Mouse (Mus musculus) E14TG2a.4 (cell line): ENCODE results near the gene Izumo2.

Experiments used
- H3K27me3 ChIP-seq: 2 replicates; pipeline ENCODE4 v1.6.1; 2014; ENCODE audit warnings: low read length, control low read depth; ENCODE audit not compliant: insufficient read depth
- H3K36me3 ChIP-seq: 2 replicates; pipeline ENCODE4 v1.6.1; 2014; ENCODE audit warnings: low read length, control low read depth; ENCODE audit not compliant: insufficient read depth
- H3K4me1 ChIP-seq: replicated peaks from 2 replicates; pipeline ENCODE4 v1.6.1; 2014; ENCODE audit warnings: low read depth, low read length, control low read depth
- H3K4me3 ChIP-seq: replicated peaks from 2 replicates; pipeline ENCODE4 v1.5.1; 2014; ENCODE audit warnings: mild to moderate bottlenecking, low read length
- H3K9me3 ChIP-seq: 2 replicates; pipeline ENCODE4 v1.6.1; 2014; ENCODE audit warnings: low read length, control low read depth
- CTCF ChIP-seq: conservative IDR thresholded peaks from 2 replicates; pipeline ENCODE4 v1.5.1; 2014; ENCODE audit warnings: low read length
- NANOG ChIP-seq: IDR thresholded peaks from 2 replicates; pipeline ENCODE4 v1.6.1; 2014; ENCODE audit warnings: borderline replicate concordance, low read length, mixed read lengths
- POU5F1 ChIP-seq: IDR thresholded peaks from 2 replicates; pipeline ENCODE4 v1.6.1; 2014; ENCODE audit warnings: low read length, borderline replicate concordance

Izumo2 gene

DNA sequence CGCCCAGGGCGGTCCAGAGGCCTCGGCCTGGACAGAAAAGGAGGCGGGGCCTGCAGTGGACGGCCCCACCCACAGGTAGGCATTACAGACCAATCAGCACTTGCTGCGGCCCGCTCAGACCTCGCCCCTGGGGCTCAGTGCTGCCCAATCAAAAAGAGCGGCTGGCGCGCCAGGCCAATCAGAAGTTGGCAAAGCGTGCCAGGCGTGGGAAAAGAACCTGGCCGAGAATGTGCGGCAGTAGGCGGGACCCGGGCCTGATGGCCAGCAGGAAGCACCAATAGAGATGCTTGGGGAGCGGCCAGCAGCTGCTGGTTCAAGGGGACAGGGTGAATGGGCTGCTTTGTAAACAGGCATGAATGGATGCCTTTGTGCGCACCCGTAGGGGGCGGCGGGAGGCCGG, 37.7 kb upstream of the Izumo2 start, which contains the start of gene Myh14:
TSS of gene Myh14 (minus strand) at position 41 of the 400 bp plus-strand sequence.
- TF ChIP-seq POU5F1 (no peak), CTCF (no peak), NANOG (no peak)

DNA sequence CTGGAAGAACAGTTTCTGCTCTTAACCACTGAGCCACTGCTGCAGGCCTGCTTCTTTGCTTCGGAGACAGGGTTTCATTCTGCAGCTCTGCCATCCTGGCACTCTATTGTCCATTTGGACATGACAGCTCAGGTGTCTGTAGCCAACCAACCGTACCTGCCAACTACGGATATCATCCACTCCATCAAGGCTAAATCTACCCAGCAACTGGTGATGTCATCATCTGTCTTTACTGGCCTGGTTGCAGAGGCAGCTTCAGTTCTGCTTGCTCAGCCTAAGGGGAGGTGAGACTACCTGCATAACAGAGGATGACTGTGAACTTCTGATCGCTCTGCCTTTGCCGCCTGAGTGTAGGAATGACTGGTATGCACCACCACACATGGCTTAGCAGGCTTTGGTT, 36.3 kb upstream of the Izumo2 start:
- Histone ChIP-seq H3K4me3 (no peak overlapping the region), H3K36me3 (no peaks in the 10 kb centered on the region), H3K27me3 (no peaks in the 10 kb centered on the region), H3K9me3 (no peaks in the 10 kb centered on the region), H3K4me1 (peaks cover 41% of the 10 kb centered on the region)
- TF ChIP-seq POU5F1, result no peak
- TF ChIP-seq NANOG, result no peak
- no peak for TF ChIP-seq CTCF

More for the DNA sequence above, 37.7 kb upstream of the Izumo2 start, which contains the start of gene Myh14:
- Histone ChIP-seq H3K27me3 (no peaks in the 10 kb centered on the region), H3K4me1 (peaks cover 41% of the 10 kb centered on the region), H3K4me3 (peak within 1 kb of the TSS; percentile 68), H3K9me3 (no peaks in the 10 kb centered on the region), H3K36me3 (no peaks in the 10 kb centered on the region)

DNA sequence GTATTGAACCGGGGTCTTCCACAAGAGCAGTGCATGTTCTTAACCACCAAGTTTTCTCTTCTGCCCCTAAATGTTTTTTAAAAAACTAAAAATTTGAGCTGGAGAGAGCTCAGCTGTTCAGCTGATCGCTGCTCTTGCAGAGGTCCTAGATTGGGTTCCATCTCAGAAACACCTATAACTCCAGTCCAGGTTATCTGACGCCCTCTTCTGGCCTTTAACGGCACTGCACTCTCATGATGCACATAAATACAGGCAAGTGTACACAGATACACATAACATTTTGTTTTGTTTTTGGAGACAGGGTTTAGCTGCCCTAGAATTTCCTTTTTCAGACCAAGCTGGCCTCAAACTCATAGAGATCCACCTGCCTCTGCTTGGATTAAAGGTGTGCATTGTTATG, 34.0 kb upstream of the Izumo2 start:
- no peaks in the 10 kb centered on the region for H3K9me3 ChIP-seq
- no peak overlapping the region for H3K4me3 ChIP-seq
- peaks cover 23% of the 10 kb centered on the region for H3K4me1 ChIP-seq
- no peaks in the 10 kb centered on the region for H3K36me3 ChIP-seq
- H3K27me3 ChIP-seq, result peaks cover 3% of the 10 kb centered on the region; the same call in 1 of the 2 replicates
- TF ChIP-seq CTCF (peak; percentile 61), POU5F1 (no peak)

DNA sequence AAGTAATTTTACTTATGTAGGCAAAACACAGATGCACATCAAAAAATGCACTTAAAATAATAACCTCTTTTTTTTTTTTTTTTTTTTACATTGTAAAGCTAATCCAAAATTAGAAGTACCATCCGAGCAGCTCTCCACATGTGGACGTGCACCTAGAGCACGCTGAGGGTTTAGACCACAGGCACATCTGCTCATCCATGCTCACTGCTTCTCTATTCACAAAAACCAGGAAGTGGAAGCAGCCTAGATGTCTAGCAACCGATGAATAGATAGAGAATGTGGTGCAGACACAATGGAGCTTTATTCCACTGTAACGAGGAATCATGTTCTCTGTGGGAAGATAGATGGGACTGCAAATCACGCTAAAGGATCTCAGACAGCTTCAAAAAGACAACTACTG, 33.4 kb upstream of the Izumo2 start:
- Histone ChIP-seq H3K9me3 (no peaks in the 10 kb centered on the region), H3K27me3 (peaks cover 3% of the 10 kb centered on the region; the same call in 1 of the 2 replicates), H3K36me3 (no peaks in the 10 kb centered on the region), H3K4me1 (peaks cover 23% of the 10 kb centered on the region), H3K4me3 (no peak overlapping the region)
- no peak for TF ChIP-seq NANOG
- TF ChIP-seq CTCF, result no peak
- no peak for TF ChIP-seq POU5F1

DNA sequence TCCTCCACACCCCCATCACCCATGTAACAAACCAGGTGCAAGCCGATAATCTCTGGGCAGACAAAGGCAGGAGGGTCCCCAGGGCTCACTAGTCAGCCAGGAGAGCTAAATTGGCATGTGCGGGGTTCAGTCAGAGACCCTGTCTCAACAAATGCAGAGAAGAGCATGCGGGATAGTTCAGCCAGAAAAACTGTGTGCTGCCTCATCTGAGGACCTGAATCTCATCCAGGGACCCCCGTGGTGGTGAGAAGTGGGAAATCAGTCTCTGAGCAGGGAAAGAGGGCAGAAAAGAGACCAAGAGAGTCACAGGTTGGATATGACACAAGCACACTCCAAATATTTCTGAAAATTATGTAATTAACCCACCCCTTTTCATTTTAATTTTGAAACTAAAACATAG, 32.4 kb upstream of the Izumo2 start:
- H3K27me3 ChIP-seq, result peaks cover 3% of the 10 kb centered on the region; the same call in 1 of the 2 replicates
- TF ChIP-seq NANOG (no peak), POU5F1 (no peak), CTCF (no peak)
- no peaks in the 10 kb centered on the region for H3K36me3 ChIP-seq
- H3K9me3 ChIP-seq, result no peaks in the 10 kb centered on the region
- no peak overlapping the region for H3K4me3 ChIP-seq
- peaks cover 14% of the 10 kb centered on the region for H3K4me1 ChIP-seq

DNA sequence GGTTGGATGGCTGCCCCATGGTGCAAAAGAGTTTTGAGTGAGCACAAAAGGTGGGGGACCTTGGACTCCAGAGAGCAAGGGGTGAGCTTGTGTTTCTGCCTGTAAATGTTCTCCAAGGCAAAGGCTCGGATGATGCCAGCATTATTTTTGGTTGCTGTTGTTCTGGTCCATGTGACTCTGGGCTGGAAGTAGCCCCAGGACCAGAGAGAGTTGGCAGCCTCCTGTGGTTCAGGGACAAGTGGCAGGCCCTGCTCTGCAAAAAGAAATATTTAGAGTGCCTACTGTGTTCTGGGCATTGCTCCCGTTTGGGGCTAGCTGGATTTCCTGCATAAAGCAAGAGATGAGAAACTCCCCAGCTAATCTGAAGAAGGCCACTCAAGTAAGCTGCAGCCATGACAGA, 31.9 kb upstream of the Izumo2 start:
- H3K4me1 ChIP-seq, result peaks cover 10% of the 10 kb centered on the region
- no peak for TF ChIP-seq CTCF
- TF ChIP-seq POU5F1, result no peak
- TF ChIP-seq NANOG, result no peak
- H3K27me3 ChIP-seq, result peaks cover 3% of the 10 kb centered on the region; the same call in 1 of the 2 replicates
- no peaks in the 10 kb centered on the region for H3K36me3 ChIP-seq
- H3K4me3 ChIP-seq, result no peak overlapping the region
- H3K9me3 ChIP-seq, result no peaks in the 10 kb centered on the region

DNA sequence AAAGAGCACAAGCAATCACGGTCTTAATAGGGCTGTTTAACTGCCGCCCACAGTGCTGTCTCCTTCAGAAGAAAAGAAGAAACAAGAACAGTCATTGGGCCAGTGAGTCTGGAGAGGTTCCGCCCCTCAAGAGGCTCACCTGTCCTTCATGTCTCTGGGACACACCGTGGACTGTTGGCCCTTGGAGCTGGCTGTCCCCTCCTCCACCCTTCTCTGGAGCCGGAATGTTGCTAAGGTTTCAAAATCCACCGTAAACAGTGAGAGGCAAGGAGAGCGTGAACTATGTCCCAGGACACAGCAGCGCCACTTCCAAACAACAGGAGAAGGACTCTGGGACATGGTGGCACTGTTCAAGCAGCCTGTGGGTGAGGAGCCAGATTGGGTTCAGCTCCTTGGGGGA, 24.9 kb upstream of the Izumo2 start:
- no peaks in the 10 kb centered on the region; the same call in 1 of the 2 replicates for H3K27me3 ChIP-seq
- no peak overlapping the region for H3K4me3 ChIP-seq
- H3K36me3 ChIP-seq, result no peaks in the 10 kb centered on the region
- peaks cover 23% of the 10 kb centered on the region for H3K4me1 ChIP-seq
- TF ChIP-seq POU5F1 (no peak), NANOG (no peak)
- H3K9me3 ChIP-seq, result no peaks in the 10 kb centered on the region

DNA sequence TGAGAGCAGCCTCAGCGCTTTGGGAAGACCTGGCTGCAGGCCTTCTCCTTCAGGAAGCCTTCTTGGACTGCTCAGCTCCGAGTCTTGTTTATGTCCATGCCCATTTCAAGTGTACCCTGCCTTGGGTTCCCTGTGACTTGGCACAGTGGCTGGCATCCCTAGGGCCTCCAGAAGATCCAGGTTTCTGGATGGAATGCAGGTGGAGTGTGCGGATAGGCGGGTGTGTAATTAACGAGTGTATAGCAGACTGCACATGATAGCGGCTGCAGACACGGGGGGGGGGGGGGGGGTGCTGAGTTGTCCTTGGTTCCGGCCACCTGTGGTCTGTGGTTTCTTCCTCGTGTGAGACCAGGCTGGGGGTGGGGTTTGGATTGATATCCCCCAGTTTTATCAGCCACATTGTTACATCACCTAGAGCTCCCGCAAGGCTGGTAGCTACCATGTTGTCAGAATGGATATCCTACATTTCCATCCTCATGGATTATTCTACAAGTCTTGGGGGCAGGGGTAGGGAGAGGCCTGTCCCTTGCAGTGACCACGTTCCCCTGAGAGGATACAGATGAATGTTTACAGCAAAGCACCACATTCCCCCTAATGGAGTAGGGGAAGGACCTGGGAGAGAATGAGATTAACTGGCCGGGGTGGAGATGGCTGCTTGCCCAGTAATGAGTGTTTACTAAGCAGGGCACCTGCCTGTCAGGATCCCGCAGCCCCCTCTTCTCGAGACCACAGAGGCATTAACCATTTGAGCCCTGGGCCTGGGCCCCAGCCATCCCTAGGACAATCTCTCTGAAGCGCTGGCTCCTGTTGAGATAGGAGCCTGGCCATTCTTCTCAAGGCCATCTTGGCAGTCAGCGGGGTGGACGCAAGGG, 22.8 kb upstream of the Izumo2 start:
- Histone ChIP-seq H3K4me3 (no peak overlapping the region), H3K36me3 (no peaks in the 10 kb centered on the region), H3K27me3 (no peaks in the 10 kb centered on the region; the same call in 1 of the 2 replicates), H3K4me1 (peaks cover 23% of the 10 kb centered on the region), H3K9me3 (no peaks in the 10 kb centered on the region)
- TF ChIP-seq CTCF (no peak), NANOG (no peak), POU5F1 (no peak)
